Mouse (Mus musculus) kidney, adult 2 months (tissue): ENCODE results near the gene Vti1a.

ENCODE experiments used
- CTCF ChIP-seq: fragments of 200-500 bp; conservative IDR thresholded peaks from 2 replicates; pipeline ENCODE4 v1.5.1; 2011; ENCODE audit warnings: low read depth, mild to moderate bottlenecking, control low read depth, low read length, moderate library complexity, mixed read lengths; ENCODE audit not compliant: insufficient read depth, insufficient read length
- POLR2A ChIP-seq: fragments of 200-500 bp; IDR thresholded peaks from one replicate; pipeline ENCODE4 v1.6.1; 2011; ENCODE audit warnings: low read depth, low read length, control low read depth

DNA sequence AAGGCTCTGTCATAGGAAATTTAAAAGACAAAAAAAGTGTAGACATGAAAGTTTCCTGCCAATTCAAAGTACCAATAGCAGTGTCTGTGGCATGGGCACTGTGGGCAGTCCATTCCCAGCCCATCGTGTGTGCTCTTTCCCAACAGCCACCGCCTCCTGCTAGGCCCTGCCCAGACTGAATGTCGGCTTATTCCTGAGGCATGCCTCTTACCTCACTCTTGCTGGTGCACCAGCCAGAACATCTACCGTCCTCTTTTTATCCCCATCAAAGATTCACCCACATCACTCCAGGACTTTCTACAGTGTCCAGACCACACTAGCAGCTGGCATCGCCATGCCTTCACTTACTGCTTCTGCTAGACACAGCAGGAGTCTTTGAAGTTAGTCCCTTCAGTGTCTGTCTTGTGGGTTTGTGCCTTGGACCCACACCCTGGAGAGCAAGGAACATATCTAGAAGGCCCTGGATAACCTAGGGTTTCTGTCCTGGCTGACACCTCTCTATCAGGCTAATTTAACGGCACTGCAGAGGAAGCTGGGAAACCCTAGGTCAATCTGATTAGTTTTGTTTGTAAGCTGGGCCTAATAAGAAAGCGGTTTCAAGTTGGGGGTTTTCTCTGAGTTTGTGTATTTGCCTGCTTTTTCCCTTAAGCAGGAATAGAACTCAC, 220.3 kb downstream of the Vti1a start:
- TF ChIP-seq POLR2A (no peak), CTCF (no peak)
